Mouse (Mus musculus): ENCODE measurements around the gene Opcml. TPM values are rescaled to one million over a fixed set of nuclear protein-coding genes. Genes with fewer than 3 reads are reported as not detected.

Gene Opcml
- polyA plus RNA-seq, 1 experiment = not detected

DNA sequence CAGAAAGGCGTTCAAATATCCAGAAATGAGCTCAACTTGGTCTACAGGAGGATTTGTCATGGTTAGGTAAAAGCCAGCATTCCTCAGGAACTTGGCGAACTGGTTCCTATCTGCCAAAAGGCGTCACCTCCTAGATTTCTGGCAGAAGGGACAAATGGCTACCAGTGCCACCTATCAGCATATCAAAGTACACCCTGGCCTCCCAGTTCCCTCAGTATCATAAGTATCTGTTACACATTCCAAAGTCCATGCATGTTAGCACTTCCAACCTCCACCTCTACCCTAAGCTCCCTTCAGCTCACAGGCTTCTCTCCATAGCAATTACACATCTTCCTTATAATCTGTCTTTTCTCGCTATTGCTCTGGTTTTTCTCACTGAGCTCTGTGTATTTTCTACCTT, 993.3 kb downstream of the Opcml start:
- TF ChIP-seq TCF12 (IDR thresholded peaks at IDR 0.05; ENCODE audit: insufficient read depth, poor library complexity, severe bottlenecking) (no peak), POLR2A (IDR thresholded peaks at IDR 0.05; ENCODE audit: insufficient read length, low read depth) (no peak), MAX (IDR thresholded peaks at IDR 0.05; ENCODE audit: low read depth) (no peak), MYOG (IDR thresholded peaks at IDR 0.05; ENCODE audit: control insufficient read depth in 1 of 3, insufficient read depth in 1 of 3, insufficient read length in 2 of 3, low read depth in 2 of 3) (no peak), SRF (IDR thresholded peaks at IDR 0.05; ENCODE audit: control insufficient read depth, insufficient read length, low read depth) (no peak), POLR2AphosphoS2 (IDR thresholded peaks at IDR 0.05; ENCODE audit: insufficient read length, low read depth) (no peak), MYOD1 (IDR thresholded peaks at IDR 0.05; ENCODE audit: control insufficient read depth in 1 of 3, insufficient read length in 2 of 3, low read depth in 2 of 3) (no peak), TCF3 (IDR thresholded peaks at IDR 0.05; ENCODE audit: insufficient read length, low read depth) (no peak), REST (IDR thresholded peaks at IDR 0.05; ENCODE audit: insufficient read depth, insufficient read length) (no peak), E2F4 (IDR thresholded peaks at IDR 0.05; ENCODE audit: insufficient read depth) (no peak), USF1 (IDR thresholded peaks at IDR 0.05; ENCODE audit: low read depth) (no peak), CEBPB (IDR thresholded peaks at IDR 0.05; ENCODE audit: insufficient read depth, poor library complexity, severe bottlenecking) (no peak)
- no peak overlapping the region for H3ac ChIP-seq (ENCODE audit: control insufficient read depth, insufficient read length)
- no peaks in the 10 kb centered on the region for H3K79me2 ChIP-seq (ENCODE audit: control insufficient read depth, insufficient read depth)
- no peaks in the 10 kb centered on the region for H3K27me3 ChIP-seq (ENCODE audit: control insufficient read depth, insufficient read depth, insufficient read length)
- no peaks in the 10 kb centered on the region for H3K36me3 ChIP-seq (ENCODE audit: control insufficient read depth, insufficient read depth)
- no peak overlapping the region for H3K4me3 ChIP-seq
- no peak overlapping the region for H3K4me2 ChIP-seq (ENCODE audit: low read depth)

DNA sequence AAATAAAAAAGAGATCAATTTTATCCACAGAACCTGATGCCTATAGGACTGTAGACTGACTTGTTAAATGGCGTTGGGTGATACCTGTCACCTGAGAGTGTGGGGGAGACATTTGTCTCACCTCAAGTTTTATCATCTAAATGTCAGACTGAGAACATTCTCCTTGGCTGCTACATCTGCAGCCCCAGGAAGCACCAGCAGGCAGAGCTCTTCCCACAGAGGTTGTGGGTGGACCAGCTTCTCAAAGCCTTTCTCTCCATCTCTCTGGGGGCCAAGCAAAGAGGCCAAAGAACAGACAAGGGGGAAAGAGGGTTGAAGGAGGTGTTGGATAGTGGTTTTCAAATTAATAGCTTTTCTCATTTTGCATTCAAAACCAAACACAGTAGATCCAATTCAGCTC, 998.9 kb downstream of the Opcml start:
- H3K79me2 ChIP-seq (ENCODE audit: control insufficient read depth, insufficient read depth) = no peaks in the 10 kb centered on the region

DNA sequence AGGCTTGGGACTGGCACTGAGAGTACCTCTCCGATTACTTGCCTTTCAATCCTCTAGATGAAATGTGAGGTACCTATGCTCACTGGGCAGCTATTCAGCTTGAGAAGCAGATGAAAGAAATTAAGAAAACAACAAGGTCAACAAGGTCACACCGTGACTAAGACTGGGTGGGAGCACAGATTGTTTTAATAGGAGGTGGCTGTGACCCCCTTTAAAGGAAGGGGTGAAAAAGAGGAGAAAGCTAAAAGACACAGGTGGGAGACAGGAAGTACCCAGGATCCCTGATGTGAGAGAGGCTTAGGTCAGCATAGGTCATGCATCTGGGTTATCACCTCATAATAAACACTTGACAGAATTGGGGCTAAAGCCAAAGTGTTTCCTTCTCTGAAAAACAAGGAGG, 1009.5 kb downstream of the Opcml start:
- H3K4me3 ChIP-seq = no peak overlapping the region

More for the DNA sequence above, 998.9 kb downstream of the Opcml start:
- TF ChIP-seq MYOG (IDR thresholded peaks at IDR 0.05; ENCODE audit: control insufficient read depth in 1 of 3, insufficient read depth in 1 of 3, insufficient read length in 2 of 3, low read depth in 2 of 3) = no peak
- no peak for TF ChIP-seq TCF3 (IDR thresholded peaks at IDR 0.05; ENCODE audit: insufficient read length, low read depth)
- TF ChIP-seq USF1 (IDR thresholded peaks at IDR 0.05; ENCODE audit: low read depth) = no peak
- no peak for TF ChIP-seq POLR2AphosphoS2 (IDR thresholded peaks at IDR 0.05; ENCODE audit: insufficient read length, low read depth)
- TF ChIP-seq E2F4 (IDR thresholded peaks at IDR 0.05; ENCODE audit: insufficient read depth) = no peak
- no peak for TF ChIP-seq CEBPB (IDR thresholded peaks at IDR 0.05; ENCODE audit: insufficient read depth, poor library complexity, severe bottlenecking)
- no peak overlapping the region for H3K4me3 ChIP-seq
- no peak overlapping the region for H3K4me2 ChIP-seq (ENCODE audit: low read depth)
- no peaks in the 10 kb centered on the region for H3K36me3 ChIP-seq (ENCODE audit: control insufficient read depth, insufficient read depth)
- no peak overlapping the region for H3ac ChIP-seq (ENCODE audit: control insufficient read depth, insufficient read length)
- H3K27me3 ChIP-seq (ENCODE audit: control insufficient read depth, insufficient read depth, insufficient read length) = no peaks in the 10 kb centered on the region

DNA sequence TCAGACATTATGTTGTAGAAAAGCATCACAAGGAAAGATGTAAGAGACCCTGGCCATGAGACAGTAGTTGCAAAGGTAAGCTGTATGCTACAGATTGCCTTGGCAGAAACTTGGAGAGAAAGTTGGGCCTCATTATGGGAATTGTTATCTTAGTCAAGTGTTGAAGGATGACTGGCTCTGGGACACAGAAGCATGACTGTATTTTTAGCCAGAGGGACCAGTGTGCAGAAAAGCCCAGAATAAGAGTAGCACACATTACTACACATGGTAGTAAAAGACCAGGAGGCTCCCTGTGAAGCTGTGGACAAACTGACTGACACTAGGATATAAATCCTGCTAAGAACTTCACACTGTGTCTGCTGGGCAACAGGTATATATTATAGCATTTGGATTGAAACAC, 1016.1 kb downstream of the Opcml start:
- Histone ChIP-seq H3K4me2 (ENCODE audit: low read depth) (no peak overlapping the region), H3K79me2 (ENCODE audit: control insufficient read depth, insufficient read depth) (no peaks in the 10 kb centered on the region), H3K27me3 (ENCODE audit: control insufficient read depth, insufficient read depth, insufficient read length) (no peaks in the 10 kb centered on the region), H3K36me3 (ENCODE audit: control insufficient read depth, insufficient read depth) (no peaks in the 10 kb centered on the region), H3ac (ENCODE audit: control insufficient read depth, insufficient read length) (no peak overlapping the region), H3K4me3 (no peak overlapping the region)
- TF ChIP-seq REST (IDR thresholded peaks at IDR 0.05; ENCODE audit: insufficient read depth, insufficient read length) = no peak
- TF ChIP-seq TCF3 (IDR thresholded peaks at IDR 0.05; ENCODE audit: insufficient read length, low read depth) = no peak
- no peak for TF ChIP-seq SRF (IDR thresholded peaks at IDR 0.05; ENCODE audit: control insufficient read depth, insufficient read length, low read depth)
- TF ChIP-seq POLR2AphosphoS2 (IDR thresholded peaks at IDR 0.05; ENCODE audit: insufficient read length, low read depth) = no peak
- TF ChIP-seq MYOD1 (IDR thresholded peaks at IDR 0.05; ENCODE audit: control insufficient read depth in 1 of 3, insufficient read length in 2 of 3, low read depth in 2 of 3) = no peak
- no peak for TF ChIP-seq E2F4 (IDR thresholded peaks at IDR 0.05; ENCODE audit: insufficient read depth)
- TF ChIP-seq USF1 (IDR thresholded peaks at IDR 0.05; ENCODE audit: low read depth) = no peak
- TF ChIP-seq TCF12 (IDR thresholded peaks at IDR 0.05; ENCODE audit: insufficient read depth, poor library complexity, severe bottlenecking) = no peak
- no peak for TF ChIP-seq POLR2A (IDR thresholded peaks at IDR 0.05; ENCODE audit: insufficient read length, low read depth)
- no peak for TF ChIP-seq MAX (IDR thresholded peaks at IDR 0.05; ENCODE audit: low read depth)

More for the DNA sequence above, 1009.5 kb downstream of the Opcml start:
- TF ChIP-seq POLR2AphosphoS2 (IDR thresholded peaks at IDR 0.05; ENCODE audit: insufficient read length, low read depth) = no peak
- TF ChIP-seq POLR2A (IDR thresholded peaks at IDR 0.05; ENCODE audit: insufficient read length, low read depth) = no peak
- no peak for TF ChIP-seq CEBPB (IDR thresholded peaks at IDR 0.05; ENCODE audit: insufficient read depth, poor library complexity, severe bottlenecking)
- no peak for TF ChIP-seq E2F4 (IDR thresholded peaks at IDR 0.05; ENCODE audit: insufficient read depth)
- no peak for TF ChIP-seq SRF (IDR thresholded peaks at IDR 0.05; ENCODE audit: control insufficient read depth, insufficient read length, low read depth)
- Histone ChIP-seq H3K4me2 (ENCODE audit: low read depth) (no peak overlapping the region), H3K27me3 (ENCODE audit: control insufficient read depth, insufficient read depth, insufficient read length) (no peaks in the 10 kb centered on the region), H3K79me2 (ENCODE audit: control insufficient read depth, insufficient read depth) (no peaks in the 10 kb centered on the region), H3ac (ENCODE audit: control insufficient read depth, insufficient read length) (no peak overlapping the region), H3K36me3 (ENCODE audit: control insufficient read depth, insufficient read depth) (no peaks in the 10 kb centered on the region)

DNA sequence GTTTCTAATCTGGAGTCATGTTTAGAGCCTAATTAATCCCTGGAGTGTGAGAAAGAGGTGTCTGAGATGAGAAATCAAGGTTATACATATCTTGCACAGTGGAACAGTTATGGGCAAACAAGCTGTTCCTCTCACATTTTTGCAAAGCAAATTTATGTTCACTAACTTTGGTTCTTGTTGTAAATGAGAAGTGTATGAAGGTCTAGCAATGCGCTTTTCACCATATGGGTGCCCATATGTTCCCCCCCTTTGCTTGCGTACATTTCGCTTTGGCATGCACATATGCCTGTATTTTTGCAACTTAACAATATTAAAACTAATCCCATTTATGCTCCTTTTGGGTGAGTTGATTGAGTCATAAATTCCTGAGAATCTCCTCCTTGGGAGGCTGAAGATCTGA, 1031.5 kb downstream of the Opcml start:
- Histone ChIP-seq H3ac (ENCODE audit: control insufficient read depth, insufficient read length) (no peak overlapping the region), H3K4me2 (ENCODE audit: low read depth) (no peak overlapping the region), H3K36me3 (ENCODE audit: control insufficient read depth, insufficient read depth) (no peaks in the 10 kb centered on the region), H3K4me3 (no peak overlapping the region), H3K79me2 (ENCODE audit: control insufficient read depth, insufficient read depth) (no peaks in the 10 kb centered on the region), H3K27me3 (ENCODE audit: control insufficient read depth, insufficient read depth, insufficient read length) (no peaks in the 10 kb centered on the region)
- TF ChIP-seq E2F4 (IDR thresholded peaks at IDR 0.05; ENCODE audit: insufficient read depth) = no peak
- TF ChIP-seq USF1 (IDR thresholded peaks at IDR 0.05; ENCODE audit: low read depth) = no peak
- no peak for TF ChIP-seq CEBPB (IDR thresholded peaks at IDR 0.05; ENCODE audit: insufficient read depth, poor library complexity, severe bottlenecking)
- no peak for TF ChIP-seq MYOD1 (IDR thresholded peaks at IDR 0.05; ENCODE audit: control insufficient read depth in 1 of 3, insufficient read length in 2 of 3, low read depth in 2 of 3)
- no peak for TF ChIP-seq REST (IDR thresholded peaks at IDR 0.05; ENCODE audit: insufficient read depth, insufficient read length)
- TF ChIP-seq SRF (IDR thresholded peaks at IDR 0.05; ENCODE audit: control insufficient read depth, insufficient read length, low read depth) = no peak
- TF ChIP-seq TCF12 (IDR thresholded peaks at IDR 0.05; ENCODE audit: insufficient read depth, poor library complexity, severe bottlenecking) = no peak
- no peak for TF ChIP-seq POLR2A (IDR thresholded peaks at IDR 0.05; ENCODE audit: insufficient read length, low read depth)
- TF ChIP-seq TCF3 (IDR thresholded peaks at IDR 0.05; ENCODE audit: insufficient read length, low read depth) = no peak
- no peak for TF ChIP-seq MAX (IDR thresholded peaks at IDR 0.05; ENCODE audit: low read depth)
- TF ChIP-seq POLR2AphosphoS2 (IDR thresholded peaks at IDR 0.05; ENCODE audit: insufficient read length, low read depth) = no peak
- no peak for TF ChIP-seq MYOG (IDR thresholded peaks at IDR 0.05; ENCODE audit: control insufficient read depth in 1 of 3, insufficient read depth in 1 of 3, insufficient read length in 2 of 3, low read depth in 2 of 3)
